Mouse (Mus musculus): ENCODE measurements around the gene Gba.
"Not testable (repeated sequence)": the region's sequence is repeated elsewhere in the genome, so short reads cannot be mapped to it uniquely, and the experiment has no call there.

The Gba gene

DNA sequence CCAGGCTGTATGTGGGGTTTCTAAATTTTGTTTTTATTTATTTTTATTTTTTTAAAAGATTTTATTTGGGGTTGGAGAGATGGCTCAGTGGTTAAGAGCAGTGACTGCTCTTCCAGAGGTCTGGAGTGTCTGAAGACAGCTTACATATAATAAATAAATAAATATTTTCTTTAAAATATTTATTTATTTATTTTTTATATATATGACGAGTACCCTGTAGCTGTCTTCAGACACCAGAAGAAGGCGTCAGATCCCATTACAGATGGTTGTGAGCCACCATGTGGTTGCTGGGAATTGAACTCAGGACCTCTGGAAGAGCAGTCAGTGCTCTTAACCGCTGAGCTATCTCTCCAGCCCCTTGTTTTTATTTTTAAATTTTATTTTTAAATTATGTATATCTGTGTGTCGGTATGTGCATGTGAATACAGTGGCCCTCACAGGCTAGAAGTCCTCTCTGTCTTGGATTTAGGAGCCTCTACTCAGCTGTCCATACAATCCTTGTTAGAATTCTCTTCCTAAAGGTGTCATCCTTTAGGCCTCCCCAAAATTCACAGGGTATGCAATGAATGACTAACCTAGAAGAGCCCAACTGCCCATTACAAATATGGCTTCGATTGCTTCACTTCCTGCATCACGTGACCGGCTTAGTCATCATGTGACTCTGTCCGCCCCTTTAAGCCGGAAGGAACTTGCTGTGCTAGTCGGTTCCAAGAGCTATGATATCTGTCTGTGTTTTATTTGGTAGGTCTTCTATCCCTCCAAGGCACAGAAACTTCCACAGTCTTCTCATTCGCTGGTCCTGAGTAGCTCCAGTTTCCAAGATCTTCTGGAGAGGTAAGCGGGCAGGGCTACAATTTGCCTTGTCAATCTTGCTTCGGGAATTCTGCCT is at the start of gene Gba:
TSS of gene Gba (plus strand) at position 676 of the 889 bp plus-strand sequence.
- peak; percentile 89 for DNase-seq (ENCODE audit: extremely low spot score, low read depth, low spot score)

DNA sequence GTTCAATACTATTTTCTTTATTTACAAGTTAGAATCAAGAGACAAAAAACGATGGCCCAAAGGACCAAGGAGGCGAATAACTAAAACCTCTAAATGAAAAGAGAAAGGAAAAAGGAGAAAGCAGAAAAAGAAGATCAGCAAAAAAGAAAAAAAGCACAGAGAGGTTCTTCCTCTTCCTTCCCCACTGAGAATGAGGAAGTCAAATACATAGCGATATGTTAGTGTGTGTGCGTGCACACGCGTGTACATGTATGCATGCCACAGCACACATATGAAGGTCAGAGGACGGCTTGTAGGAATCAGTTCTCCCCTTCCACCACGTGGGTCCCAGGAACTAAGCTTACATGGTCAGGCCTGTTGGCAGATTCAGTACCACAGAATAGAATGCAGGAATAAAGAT is 45.8 kb upstream of the Gba start:
- no peak for DNase-seq (ENCODE audit: extremely low spot score, low read depth, low spot score)

DNA sequence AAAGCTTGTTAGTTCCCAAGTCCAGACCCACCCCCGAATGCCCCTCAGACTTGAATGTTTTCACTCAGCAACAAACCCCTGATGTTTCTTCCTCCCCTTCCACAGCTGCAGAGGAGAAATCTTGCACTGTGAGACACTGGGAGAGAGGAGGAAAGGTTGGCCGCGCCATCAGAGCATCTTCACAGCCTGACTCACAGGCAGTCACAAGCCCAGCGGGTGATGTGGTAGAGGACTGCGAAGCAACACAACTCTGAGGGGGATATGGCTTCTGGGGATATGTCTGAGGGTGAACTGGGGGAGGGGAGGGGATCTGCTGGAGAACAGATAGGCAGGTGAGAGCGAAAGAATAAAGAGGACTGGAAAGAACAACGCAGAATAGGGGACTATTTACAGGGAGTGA is 44.1 kb upstream of the Gba start:
- DNase-seq (ENCODE audit: extremely low spot score, low read depth, low spot score), result no peak

DNA sequence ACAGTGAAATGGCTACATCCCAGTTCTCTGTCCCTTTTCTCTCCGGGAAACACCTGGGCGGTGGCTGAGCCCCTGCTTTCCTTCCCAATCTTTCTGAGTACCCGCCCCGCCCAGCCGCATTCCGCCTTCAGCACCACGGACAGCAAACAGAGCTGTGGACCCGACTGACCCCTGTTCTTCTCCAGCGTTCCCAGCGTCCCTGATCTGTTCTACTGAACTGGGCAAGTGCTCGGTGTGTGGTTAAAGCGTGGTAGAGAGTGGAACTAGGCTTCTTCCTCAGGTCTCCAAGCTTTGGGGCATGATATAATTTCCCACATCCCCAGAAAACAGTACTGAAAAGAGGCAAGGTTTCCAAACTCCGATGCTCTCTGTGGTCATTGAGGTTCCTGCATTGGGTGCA is 43.5 kb upstream of the Gba start:
- no peak for DNase-seq (ENCODE audit: extremely low spot score, low read depth, low spot score)

DNA sequence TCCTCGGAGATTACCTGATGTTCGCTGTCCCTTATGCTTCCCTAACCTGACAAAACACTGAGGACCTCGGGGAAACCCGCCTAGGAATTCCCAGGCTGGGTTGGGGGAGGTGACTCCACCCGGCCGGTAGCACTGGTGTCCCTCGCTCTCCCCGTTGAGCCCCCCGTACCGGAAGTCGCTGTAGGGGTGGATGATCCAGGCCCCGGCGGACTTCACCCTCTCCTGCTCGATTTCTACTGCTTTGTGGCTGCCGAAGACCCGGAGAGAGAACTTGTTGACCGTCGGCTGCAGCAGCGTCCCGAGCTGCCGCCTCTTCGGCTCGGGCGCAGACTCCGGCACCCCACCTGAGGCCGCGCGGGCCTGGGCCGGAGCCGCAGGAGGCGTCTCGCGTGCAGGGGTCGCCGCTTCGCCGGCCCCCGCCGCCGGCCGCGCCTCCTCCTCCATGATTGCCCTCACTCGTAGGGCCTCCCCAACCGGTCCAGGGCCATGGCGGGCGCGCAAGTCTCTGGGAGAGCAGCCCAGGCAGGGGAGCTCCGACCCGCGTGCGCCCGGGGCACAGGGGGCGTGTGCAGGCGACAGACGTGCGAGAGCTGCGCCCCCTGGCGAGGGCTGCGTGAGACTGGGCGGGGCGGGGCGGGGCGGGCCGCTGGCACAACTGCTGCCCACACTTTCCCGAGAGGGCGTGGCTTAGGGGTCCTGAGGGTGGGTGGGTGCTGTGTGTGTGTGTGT is 42.9 kb upstream of the Gba start, which contains the start of gene Hcn3:
TSS of gene Hcn3 (minus strand) at position 581 of the 729 bp plus-strand sequence.
- DNase-seq (ENCODE audit: extremely low spot score, low read depth, low spot score), result no peak

DNA sequence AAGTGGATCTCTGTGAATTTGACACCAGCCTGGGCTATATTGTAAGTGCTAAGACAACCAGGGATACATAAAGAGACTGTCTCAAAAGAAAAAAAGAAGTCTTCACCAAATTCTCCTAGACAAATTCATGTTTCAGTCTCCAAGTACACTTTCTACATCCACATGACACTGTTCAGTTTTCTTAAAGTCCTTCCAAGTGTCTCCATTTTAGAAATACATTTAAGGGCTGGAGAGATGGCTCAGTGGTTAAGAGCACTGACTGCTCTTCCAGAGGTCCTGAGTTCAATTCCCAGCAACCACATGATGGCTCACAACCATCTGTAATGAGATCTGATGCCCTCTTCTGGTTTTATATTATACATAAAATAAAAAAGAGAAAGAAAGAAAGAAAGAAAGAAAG is 41.5 kb upstream of the Gba start:
- not testable (repeated sequence) for DNase-seq (ENCODE audit: extremely low spot score, low read depth, low spot score)

DNA sequence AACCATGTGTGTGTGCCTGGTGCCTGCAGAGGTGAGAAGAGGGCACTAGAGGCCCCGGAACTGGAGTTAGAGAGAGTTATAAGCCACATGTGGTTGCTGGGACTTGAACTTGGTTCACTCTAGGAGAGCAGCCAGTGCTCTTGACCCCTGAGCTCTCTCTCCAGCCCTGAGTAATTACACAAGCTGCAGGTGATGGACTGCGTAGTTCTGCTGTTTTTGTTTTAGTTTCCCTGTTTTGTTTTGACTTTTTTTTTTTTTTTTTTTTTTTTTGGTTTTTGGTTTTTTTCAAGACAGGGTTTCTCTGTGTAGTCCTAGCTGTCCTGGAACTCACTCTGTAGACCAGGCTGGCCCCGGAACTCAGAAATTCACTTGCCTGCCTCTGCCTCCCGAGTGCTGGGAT is 40.9 kb upstream of the Gba start:
- no peak for DNase-seq (ENCODE audit: extremely low spot score, low read depth, low spot score)

DNA sequence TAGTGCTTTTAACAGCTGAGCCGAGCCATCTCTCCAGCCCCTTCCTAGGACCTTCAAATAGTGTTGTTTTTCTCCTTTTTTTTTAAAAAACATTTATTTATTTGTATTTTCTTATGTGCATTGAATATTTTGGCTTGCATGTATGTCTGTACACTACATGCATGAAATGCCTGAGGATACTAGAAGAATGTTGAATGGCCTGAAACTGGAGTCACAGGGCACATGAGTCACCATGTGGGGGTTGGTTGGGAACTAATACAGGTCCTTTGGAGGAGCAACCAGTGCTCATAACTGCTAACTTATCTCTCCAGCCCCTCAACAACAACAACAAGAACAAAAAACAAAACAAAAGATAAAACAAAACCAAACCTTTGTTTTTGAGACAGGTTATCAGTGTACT is 39.6 kb upstream of the Gba start:
- no peak for DNase-seq (ENCODE audit: extremely low spot score, low read depth, low spot score)

DNA sequence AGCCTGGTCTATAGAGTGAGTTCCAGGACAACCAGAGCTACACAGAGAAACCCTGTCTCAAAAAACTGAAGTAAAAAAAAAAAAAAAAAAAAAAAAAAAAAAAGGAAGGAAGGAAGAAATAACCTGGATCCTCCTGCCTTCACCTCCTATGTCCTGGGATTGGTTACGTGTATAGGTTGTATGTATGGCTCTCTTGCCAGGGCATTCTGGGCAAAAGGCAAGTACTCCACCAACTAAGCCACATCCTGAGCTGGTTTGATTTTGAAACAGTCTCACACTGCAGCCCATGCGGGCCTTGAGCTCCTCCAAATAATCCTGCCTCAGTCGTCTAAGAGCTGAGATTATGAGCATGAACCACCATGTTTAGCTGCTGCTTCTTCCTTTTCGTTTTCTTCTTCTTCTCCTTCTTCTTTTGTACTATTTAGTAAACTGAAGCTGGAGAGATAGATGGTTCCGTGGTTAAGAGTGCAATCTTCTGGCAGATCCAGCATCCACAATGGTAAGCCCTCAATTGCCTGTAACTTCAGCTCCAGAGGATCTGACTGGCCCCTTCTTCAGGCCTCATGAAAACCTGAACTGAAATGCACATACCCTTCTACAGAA is 39.0 kb upstream of the Gba start:
- no peak for DNase-seq (ENCODE audit: extremely low spot score, low read depth, low spot score)

DNA sequence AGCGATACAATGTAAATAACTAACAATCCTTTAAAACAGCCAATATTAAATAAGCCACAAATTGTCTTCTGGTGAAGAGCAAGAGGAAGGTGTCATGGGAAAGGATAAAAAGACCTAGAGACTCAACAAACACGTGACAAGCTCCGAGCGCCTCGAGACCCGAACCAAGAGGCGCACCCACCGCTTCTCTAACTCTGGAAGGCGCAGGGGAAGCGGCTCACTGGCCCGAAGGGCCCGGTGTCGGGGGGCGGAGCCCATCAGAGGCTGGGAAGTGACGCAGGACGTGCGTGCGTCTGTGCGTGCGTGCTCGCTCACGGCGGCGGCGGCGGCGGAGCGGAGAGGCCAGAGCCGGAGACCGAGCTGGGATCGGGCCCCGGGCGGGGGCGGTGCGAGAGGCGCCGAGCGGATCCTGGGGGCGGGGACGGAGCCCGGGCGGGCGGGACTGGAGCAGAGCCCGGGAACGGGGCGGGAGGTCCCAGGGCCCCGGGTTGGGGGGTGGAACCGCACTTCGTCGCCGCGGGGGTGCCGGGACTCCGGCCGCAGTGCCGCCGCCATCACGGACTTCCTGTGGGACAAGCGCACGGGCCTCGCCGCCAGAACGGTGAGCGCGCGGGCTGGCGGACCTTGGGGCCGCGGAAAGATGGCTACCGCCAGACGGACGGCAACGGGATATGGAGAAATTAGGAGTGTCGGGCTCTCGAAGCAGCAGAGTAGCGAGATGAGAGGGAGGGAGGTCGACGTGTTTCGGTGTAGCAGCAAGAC is 38.0 kb upstream of the Gba start, which contains the start of gene Clk2:
TSS of gene Clk2 (plus strand) at position 290 of the 762 bp plus-strand sequence.
- DNase-seq (ENCODE audit: extremely low spot score, low read depth, low spot score), result no peak

DNA sequence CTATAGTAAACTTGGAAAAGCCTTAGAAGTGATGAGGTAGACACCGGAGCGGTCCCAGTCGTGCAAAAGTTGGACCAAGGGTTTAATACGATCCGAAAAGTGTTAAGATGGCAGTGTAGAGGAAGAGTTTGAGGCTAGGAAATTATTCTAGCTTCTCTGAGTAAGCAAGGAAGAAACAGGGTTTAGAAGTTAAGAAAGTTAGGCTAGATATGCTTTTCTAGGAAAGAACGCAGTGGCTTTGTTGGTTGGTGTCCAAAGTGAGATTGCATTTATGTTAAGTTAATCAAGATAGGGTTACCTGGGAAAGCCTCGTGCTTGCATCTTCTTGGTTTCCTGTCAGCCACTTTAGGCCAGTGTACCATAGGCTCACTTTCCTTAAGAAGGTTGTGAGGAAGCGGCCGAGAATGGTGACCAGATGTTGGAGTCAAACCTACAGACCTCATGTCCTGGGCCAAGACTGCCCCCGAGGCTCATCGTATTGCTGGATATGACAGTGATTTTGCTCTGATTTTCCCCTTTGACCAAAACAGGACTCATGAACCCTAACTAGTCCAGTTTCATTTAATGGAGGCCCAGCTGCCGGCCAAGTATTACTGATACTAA is 37.4 kb upstream of the Gba start:
- DNase-seq (ENCODE audit: extremely low spot score, low read depth, low spot score), result no peak

DNA sequence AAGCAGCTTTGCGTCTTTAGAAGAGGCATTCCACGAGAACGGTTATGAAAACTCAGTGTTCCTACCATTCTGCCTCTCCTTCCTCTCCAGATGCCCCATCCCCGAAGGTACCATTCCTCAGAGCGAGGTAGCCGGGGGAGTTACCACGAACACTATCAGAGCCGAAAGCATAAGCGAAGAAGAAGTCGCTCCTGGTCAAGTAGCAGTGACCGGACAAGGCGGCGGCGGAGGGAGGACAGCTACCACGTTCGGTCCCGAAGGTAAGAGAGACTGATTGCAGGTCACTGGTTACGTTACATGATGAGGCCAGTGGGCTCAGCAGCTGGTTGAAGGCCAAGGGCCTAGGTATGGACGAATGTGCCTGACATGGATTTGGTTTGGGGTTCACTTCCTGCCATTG is 35.8 kb upstream of the Gba start:
- DNase-seq (ENCODE audit: extremely low spot score, low read depth, low spot score), result no peak

DNA sequence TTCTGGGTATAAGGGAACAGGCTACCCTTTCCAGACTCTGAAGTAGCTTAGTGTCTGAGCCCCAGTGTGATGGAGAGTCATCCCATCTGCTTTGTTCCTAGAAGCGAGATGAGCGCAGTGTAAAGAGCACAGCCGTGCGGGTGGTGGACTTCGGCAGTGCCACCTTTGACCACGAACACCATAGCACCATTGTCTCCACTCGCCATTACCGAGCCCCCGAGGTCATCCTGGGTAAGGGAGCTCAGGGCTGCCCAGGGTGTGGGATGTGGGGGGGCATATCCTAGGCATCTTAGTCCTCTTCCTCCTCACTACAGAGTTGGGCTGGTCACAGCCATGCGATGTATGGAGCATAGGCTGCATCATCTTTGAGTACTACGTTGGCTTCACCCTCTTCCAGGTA is 27.9 kb upstream of the Gba start:
- no peak for DNase-seq (ENCODE audit: extremely low spot score, low read depth, low spot score)

DNA sequence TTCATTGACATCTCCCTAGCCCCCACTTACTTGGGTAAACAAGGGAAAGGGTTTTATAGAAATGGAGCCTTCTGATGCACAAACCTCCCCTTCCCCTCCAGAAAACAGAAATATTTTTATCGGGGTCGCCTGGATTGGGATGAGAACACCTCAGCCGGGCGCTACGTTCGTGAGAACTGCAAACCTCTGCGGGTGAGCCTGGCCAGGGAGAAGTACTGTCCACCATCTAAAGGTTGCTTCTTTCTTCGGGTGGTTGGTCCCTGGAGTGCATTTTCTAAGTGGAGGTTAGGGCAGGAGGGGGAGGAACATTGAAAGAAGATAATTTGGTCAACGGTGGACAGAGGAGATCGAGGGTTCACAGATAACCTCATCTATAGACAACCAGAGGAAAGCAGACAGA is 27.2 kb upstream of the Gba start:
- no peak for DNase-seq (ENCODE audit: extremely low spot score, low read depth, low spot score)

DNA sequence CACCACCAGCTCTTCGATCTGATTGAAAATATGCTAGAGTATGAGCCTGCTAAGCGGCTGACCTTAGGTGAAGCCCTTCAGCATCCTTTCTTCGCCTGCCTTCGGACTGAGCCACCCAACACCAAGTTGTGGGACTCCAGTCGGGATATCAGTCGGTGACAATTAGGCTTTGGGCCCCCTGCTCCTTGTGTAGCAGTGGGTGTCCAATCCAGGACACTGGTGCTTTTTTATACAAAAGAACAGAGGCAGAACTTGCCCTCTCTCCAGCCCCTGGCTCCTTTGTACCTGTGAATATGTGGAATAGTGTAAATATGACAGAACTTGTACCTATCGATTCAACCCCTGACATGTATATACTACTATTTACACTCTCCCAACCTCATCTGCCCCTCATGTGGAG is 26.3 kb upstream of the Gba start:
- no peak for DNase-seq (ENCODE audit: extremely low spot score, low read depth, low spot score)

DNA sequence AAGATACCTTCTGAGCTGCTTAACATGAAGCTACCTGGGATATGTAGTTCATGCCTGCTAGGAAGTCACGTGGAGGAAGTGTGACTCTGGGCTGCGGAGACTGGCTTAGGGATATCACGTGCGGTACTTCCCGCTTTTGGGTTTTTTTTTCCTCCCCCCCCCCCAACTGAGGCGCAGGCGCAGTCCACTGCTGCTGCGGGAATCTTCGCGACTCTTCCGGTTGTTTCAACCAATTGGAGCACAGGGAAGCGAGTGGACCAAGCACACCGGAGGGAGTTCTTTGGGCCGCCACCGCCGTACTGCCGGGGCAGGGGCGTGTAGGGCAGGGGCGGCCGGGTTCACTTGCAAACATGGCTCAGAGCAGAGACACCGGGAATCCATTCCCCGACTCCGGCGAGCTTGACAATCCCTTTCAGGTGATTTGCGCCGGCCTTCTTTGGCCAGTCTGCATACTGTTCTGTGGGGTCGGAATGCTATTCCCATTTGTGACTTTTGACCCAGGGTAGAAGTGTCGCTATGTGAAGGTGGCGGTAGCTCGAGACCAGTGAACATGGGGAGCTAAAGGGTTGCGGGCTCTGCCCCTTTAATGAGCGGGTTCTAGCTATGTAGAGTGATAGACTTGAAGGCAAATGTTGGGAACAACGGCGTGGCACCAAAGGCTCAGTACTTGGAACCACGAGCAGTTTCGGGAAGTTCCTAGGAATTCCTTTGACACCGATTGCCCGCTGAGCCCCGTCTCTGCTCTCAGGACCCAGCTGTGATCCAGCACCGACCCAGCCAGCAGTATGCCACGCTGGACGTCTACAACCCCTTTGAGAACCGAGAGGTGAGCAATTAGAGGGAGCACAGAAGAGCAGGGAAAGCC is 25.3 kb upstream of the Gba start, which contains the start of gene Scamp3:
TSS of gene Scamp3 (plus strand) at position 232 of the 865 bp plus-strand sequence.
- DNase-seq (ENCODE audit: extremely low spot score, low read depth, low spot score), result peak; percentile 91

DNA sequence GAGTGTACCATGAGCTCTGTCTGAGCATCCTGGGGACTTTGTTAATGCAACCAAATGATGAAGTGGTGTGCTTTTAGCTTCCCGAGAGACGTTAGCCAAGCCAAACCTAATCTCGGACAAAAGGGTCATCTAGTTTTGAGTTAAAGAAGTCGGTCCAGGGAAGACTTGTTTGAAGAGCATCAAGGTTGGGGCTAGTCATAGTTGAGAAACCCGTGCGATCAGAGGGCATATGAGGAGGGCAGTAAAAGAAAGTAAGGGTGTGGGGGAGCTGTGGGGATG is 24.7 kb upstream of the Gba start:
- DNase-seq (ENCODE audit: extremely low spot score, low read depth, low spot score), result no peak

DNA sequence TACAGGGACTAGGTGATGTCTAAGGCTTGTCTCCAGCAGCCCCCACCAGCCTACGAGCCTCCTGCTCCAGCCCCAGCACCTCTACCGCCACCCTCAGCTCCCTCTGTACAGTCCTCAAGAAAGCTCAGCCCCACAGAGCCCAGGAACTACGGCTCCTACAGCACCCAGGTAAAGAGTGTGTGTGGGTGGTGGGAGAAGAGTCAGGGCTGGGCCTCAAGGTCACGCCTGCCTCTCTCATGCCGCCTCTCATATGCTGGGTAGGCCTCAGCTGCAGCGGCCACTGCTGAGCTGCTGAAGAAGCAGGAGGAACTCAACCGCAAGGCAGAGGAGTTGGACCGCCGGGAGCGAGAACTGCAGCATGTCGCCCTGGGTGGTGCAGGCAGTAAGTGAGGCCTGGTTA is 23.7 kb upstream of the Gba start:
- no peak for DNase-seq (ENCODE audit: extremely low spot score, low read depth, low spot score)

DNA sequence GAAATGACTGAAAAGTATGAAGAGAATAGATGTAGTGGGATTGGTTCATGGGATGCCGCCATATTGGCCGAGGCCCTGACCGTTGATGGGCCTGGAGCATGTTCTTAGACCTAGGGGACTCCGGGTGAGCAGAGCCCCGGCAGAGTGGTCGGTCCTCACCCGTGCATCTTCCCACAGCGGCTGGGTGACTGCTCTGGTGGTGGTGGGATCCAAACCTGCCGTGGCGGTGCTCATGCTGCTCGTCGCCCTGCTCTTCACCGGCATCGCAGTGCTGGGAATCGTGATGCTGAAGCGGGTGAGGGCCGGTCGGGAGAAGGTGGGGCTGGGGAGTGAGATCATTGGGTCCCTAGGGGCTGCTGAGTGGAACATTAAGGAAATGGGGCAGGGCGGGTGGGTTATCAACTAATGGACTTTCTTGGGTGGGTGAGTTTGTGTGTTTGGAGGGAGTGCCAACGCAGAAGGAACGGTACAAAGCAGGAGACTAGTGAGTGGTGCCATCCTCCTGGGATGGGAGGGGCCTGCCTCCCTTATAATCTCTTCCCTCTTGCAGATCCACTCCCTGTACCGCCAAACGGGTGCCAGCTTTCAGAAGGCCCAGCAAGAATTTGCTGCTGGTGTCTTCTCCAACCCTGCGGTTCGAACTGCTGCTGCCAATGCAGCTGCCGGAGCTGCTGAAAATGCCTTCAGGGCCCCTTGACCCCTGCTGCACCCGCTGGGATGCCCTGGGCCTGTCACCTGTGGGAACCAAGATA is 20.8 kb upstream of the Gba start:
- no peak for DNase-seq (ENCODE audit: extremely low spot score, low read depth, low spot score)
